Mouse (Mus musculus) adrenal gland, adult 2 months (tissue): Measurements from ENCODE around the gene Smad5. TPM values are rescaled to one million over a fixed set of nuclear protein-coding genes. Genes with fewer than 3 reads are reported as not detected.

ENCODE experiments used
- polyA plus RNA-seq: library from polyadenylated mRNA; depleted of rRNA; stranded (reverse); fragments of >200 nt; gene quantifications from 2 replicates; pipeline ENCODE4 v1.2.3, GENCODE M21; 2012; rRNA removed
- total RNA-seq, 2 experiments: library from RNA; stranded (reverse); gene quantifications; 2 replicates each; pipeline ENCODE4 v1.2.3; 2021

Smad5 gene
- total and polyA plus RNA-seq, 3 experiments: 16.7 to 49.7 (median 48.9) TPM

Other genes with a start within 250 kb of the Smad5 start
- not detected for gene Il9, start 220.8 kb upstream of the Smad5 start, total RNA-seq
- gene Il9, start 220.8 kb upstream of the Smad5 start, polyA plus RNA-seq: not detected in 2 replicates
- gene Fbxl21, start 180.5 kb upstream of the Smad5 start, total RNA-seq: 1 to 10 TPM; 4.0 to 6.5 TPM
- 1.5 and 2.9 TPM in 2 replicates for gene Fbxl21, start 180.5 kb upstream of the Smad5 start, polyA plus RNA-seq
- gene Lect2, start 154.5 kb upstream of the Smad5 start, total RNA-seq: under 1 TPM in 1 of 2 experiments, not detected in 1; 0.49 TPM
- gene Lect2, start 154.5 kb upstream of the Smad5 start, polyA plus RNA-seq: not detected in 2 replicates
- gene Tgfbi, start 93.5 kb upstream of the Smad5 start, total RNA-seq: 10 to 100 TPM; 30.7 to 69.6 TPM
- gene Tgfbi, start 93.5 kb upstream of the Smad5 start, polyA plus RNA-seq: 80.5 and 129 TPM in 2 replicates
- not detected for gene Gm45623, start 50.8 kb downstream of the Smad5 start, total RNA-seq
- gene Gm45623, start 50.8 kb downstream of the Smad5 start, polyA plus RNA-seq: not detected in 2 replicates
- under 1 TPM; 0.23 to 0.66 TPM for gene Trpc7, start 193.0 kb downstream of the Smad5 start, total RNA-seq
- gene Trpc7, start 193.0 kb downstream of the Smad5 start, polyA plus RNA-seq: 0.13 and 0.30 TPM in 2 replicates